Mouse (Mus musculus) G1E (cell line): ENCODE data around the gene Olfr51.

Source experiments
- CTCF ChIP-seq: IDR thresholded peaks from 2 replicates; pipeline ENCODE4 v1.5.1; 2012; ENCODE audit warnings: low read depth, low read length, inconsistent platforms, mixed read lengths
- GATA2 ChIP-seq: IDR thresholded peaks from 2 replicates; pipeline ENCODE4 v1.6.1; 2012; ENCODE audit warnings: low read depth, low read length, inconsistent platforms, borderline replicate concordance
- POLR2AphosphoS5 ChIP-seq: IDR thresholded peaks from 2 replicates; pipeline ENCODE4 v1.6.1; 2012; ENCODE audit warnings: low read depth, low read length, inconsistent platforms; ENCODE audit not compliant: insufficient replicate concordance
- TAL1 ChIP-seq: conservative IDR thresholded peaks from 2 replicates; pipeline ENCODE4 v1.6.1; 2012; ENCODE audit warnings: low read depth, low read length, inconsistent platforms, mixed read lengths

DNA sequence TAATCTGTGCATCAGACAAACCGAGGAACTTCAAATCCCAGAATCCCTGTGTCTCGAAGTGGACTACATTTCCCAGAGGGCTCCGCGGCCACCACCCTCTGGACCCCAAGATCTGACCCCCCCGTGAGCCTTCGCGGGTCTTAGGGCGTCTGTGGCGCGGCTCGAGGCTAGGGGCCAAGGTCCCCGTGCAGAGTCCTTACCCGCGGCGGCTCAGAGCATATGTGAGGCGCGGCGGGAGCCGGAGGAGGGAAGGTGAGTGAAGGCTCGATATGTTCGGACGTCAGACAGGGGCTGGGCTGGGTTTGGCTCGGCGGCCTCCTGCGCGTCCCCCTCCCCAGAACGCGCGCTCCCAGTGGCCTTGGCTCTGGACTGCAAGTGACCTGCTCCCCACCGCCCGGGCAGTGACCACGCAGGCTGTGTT is 55.8 kb downstream of the Olfr51 start, which contains the start of gene Zfp354a:
- TF ChIP-seq GATA2 (no peak), TAL1 (no peak), CTCF (no peak), POLR2AphosphoS5 (no peak)
